Mouse (Mus musculus) hindbrain, embryonic 10.5 days (tissue): ENCODE data around the gene Evx1. TPM values are rescaled to one million over a fixed set of nuclear protein-coding genes. Genes with fewer than 3 reads are reported as not detected.

Experiments used
- polyA plus RNA-seq: library from polyadenylated mRNA; unstranded; fragments of >200 nt; fragmentation: Nextera tagmentation; extraction: Ambion mirVana; gene quantifications from 2 replicates; pipeline ENCODE4 v1.2.1, GENCODE M21; 2016

The Evx1 gene
- polyA plus RNA-seq, 1 experiment from 2014 or later = 4.3 TPM

Other genes with a start within 250 kb of the Evx1 start
- gene Hoxa1, start 155.2 kb upstream of the Evx1 start, polyA plus RNA-seq = 0.77 and 1.4 TPM in 2 replicates
- gene Hoxa2, start 148.7 kb upstream of the Evx1 start, polyA plus RNA-seq = 31.4 and 56.9 TPM in 2 replicates
- 0.90 and 3.6 TPM in 2 replicates for gene 5730596B20Rik, start 136.0 kb upstream of the Evx1 start, polyA plus RNA-seq
- 0.14 and 4.3 TPM in 2 replicates for gene Hoxa4, start 121.7 kb upstream of the Evx1 start, polyA plus RNA-seq
- gene Hoxa5, start 108.9 kb upstream of the Evx1 start, polyA plus RNA-seq = 1.8 TPM in 1 of 2 replicates, not detected in the other
- gene Hoxa6, start 104.8 kb upstream of the Evx1 start, polyA plus RNA-seq = not detected in 2 replicates
- gene Hoxa3, start 100.2 kb upstream of the Evx1 start, polyA plus RNA-seq = 3.6 and 9.7 TPM in 2 replicates
- not detected in 2 replicates for gene Gm28308, start 100.2 kb upstream of the Evx1 start, polyA plus RNA-seq
- not detected in 2 replicates for gene Hoxa7, start 91.6 kb upstream of the Evx1 start, polyA plus RNA-seq
- not detected in 2 replicates for gene Hoxa9, start 82.4 kb upstream of the Evx1 start, polyA plus RNA-seq
- gene Hoxa10, start 72.6 kb upstream of the Evx1 start, polyA plus RNA-seq = not detected in 2 replicates
- not detected in 2 replicates for gene Hoxa11, start 67.7 kb upstream of the Evx1 start, polyA plus RNA-seq
- gene Hoxa13, start 52.6 kb upstream of the Evx1 start, polyA plus RNA-seq = not detected in 2 replicates